Mouse (Mus musculus) fat pad, adult 2 months (tissue): ENCODE measurements at regions not wholly inside any gene's neighbourhood (a gene's known extent, or its start where the extent isn't known, plus 50 kb on each side); places are given as distances from the start of the nearest gene placed in this dataset.

Source experiments
- DNase-seq: peaks from one replicate; pipeline ENCODE4 v3.0.0-alpha.2; 2011; ENCODE audit warnings: low read depth, low spot score; ENCODE audit errors: extremely low read depth

GRCm38 (mm10) chr3:115599281-115599680 is 115.6 kb downstream of the S1pr1 start:
- no peak for DNase-seq

GRCm38 (mm10) chr3:115596523-115596922 is 118.3 kb downstream of the S1pr1 start:
- DNase-seq, result no peak

- DNase-seq, result no peak
Observed at GRCm38 (mm10) chr3:115590716-115591115, 124.2 kb downstream of the S1pr1 start.

- DNase-seq, result no peak
Observed at GRCm38 (mm10) chr3:115588585-115588984, 126.3 kb downstream of the S1pr1 start.

GRCm38 (mm10) chr3:115580131-115580932 is 134.5 kb downstream of the S1pr1 start:
- DNase-seq, result no peak

DNA sequence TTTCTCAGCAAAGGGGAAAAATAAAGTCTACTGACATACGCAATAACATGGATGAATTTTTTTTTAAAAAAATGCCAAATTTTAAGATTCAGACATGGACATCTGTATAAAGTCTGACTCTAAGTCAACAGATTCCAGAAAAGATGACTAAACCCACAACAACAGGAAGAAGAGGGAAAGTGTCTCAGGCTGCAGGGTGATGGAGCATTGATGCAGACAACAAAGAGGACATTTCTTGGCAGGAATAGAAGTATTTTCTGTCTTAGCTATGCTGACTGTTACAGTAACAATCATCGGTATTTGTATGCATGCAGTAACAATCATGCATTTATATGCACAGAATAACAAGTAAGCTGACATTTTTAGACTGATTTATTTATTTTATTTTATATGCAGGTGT is 139.5 kb downstream of the S1pr1 start:
- no peak for DNase-seq

DNA sequence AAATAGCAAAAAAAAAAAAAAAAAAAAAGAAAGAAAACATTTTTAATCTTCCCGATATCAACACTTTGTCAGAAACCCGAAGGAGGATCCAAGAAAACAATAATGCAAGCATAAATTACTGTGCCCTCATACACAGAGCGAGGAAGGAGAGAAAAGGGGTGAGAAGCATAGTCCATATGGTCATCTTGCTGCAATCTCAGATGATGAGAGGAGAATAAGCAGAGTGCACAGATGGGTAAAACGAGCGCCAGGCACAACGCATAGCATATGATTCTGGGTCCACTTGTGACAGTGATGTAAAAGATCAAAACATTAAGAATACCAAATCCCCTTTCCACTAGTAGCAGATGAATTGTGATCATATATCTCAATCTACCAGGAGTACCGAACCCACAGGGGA is 152.1 kb downstream of the S1pr1 start:
- no peak for DNase-seq

DNA sequence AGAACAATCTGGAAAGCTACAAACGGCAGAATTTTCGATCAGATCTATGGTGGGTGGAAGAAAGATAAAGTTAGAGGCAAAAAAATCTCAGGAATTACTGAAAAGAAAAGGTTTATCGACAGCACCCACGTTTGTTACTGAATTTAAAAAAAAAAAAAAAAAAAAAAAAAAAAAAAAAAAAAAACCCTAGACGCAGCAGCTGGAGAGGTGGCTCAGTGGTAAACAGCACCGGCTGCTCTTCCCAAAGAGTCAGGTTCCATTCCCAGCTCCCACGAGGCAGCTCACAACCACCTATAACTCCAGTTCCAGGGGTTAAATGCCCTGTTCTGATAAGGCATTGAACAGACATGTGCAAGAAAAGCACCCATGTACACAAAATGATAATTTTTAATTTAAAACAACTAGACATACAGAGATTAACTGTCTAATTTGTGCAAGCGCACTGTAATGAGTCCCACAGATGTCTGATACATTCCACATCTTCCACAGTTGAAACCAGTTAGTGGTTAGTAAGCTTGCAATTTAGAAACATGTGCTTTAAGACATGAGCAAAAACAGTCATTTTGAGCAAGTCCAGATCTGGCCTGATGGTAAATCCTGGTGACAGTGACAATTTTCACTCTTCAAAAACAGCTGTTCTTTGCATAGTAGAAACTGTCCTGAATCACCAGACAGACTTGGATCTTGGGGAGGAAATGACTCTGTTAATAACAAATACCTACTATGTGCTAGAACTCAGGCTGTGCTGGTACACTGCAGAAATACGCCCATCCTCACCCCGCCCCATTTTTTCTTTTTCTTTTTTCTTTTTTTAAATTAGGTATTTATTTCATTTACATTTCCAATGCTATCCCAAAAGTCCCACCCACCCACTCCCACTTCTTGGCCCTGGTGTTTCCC is 159.8 kb downstream of the S1pr1 start:
- no peak for DNase-seq

- no peak for DNase-seq
Observed at GRCm38 (mm10) chr3:115553848-115554515, 160.9 kb downstream of the S1pr1 start.

DNA sequence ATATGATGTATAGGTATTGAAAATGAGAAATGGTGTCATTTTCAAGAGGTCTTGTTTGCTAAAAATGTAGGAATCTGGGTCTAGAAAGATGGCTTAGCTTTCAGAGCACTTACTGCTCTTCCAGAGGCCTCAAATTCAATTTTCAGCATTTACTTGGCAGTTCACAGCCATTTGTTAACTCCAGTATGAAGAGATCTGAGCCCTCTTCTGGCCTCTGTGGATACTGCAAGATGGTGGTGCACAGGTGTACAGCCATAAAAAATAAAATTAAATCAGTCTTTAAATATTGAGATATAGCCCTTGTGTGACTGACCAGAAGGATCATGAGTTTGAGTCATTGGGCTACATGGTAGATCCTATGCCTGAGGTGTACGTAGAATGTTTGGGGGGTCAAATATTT is 173.1 kb downstream of the S1pr1 start:
- no peak for DNase-seq

DNA sequence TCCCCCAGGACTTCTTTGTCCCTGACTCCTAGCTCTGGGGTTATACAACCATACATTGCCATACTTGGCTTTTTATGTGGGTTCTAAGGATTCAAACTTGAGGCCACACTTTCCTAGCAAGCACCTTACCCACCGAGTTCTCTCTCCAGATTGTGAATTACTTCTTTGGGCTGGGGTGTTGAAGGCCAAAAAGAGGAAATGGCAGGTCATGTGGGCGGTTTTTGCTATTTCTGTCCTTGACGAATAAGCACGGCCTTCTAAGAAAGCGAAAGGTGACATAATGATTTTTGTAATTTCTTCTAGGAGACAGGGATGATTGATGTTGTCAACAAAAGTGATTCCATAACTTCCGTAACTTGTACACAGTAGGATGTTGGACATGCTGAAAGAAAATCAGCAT is 176.5 kb downstream of the S1pr1 start:
- DNase-seq, result no peak

DNA sequence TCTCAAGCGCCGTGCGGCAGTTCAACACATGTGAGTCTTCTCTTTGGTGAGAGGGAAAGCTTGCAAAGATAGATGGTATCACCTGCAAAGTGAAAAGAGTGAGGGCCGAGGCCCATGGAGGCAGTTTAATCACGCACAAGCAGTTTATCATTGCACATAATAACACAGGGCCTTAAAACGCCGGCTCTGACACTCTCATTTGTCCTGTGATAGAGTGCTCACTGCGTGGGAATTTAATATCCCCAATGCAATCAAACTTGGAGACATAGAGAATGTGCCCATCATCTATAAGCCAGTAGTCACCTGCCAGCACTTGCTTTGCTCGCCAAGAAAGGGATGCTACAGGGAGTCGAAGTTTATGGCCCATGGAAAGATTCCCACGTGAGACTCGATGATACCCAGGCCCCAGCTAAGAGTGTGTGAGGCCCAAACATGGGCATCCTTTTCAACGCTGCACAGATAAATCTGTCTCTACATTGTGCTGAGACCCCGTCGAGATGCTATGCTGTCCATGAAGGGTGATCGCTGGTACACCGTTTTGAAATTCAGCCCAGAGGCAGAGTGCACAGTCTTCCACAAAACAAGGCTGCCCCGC is 182.6 kb downstream of the S1pr1 start:
- DNase-seq, result no peak

GRCm38 (mm10) chr3:115530441-115530840 is 184.4 kb downstream of the S1pr1 start:
- DNase-seq, result no peak

- no peak for DNase-seq
Observed at GRCm38 (mm10) chr3:115529918-115530317, 185.0 kb downstream of the S1pr1 start.

- no peak for DNase-seq
Observed at GRCm38 (mm10) chr3:115523515-115523914, 191.4 kb downstream of the S1pr1 start.

GRCm38 (mm10) chr3:115515645-115516044 is 199.2 kb downstream of the S1pr1 start:
- no peak for DNase-seq

- no peak for DNase-seq
Observed at GRCm38 (mm10) chr3:115509658-115510057, 205.2 kb downstream of the S1pr1 start.

DNA sequence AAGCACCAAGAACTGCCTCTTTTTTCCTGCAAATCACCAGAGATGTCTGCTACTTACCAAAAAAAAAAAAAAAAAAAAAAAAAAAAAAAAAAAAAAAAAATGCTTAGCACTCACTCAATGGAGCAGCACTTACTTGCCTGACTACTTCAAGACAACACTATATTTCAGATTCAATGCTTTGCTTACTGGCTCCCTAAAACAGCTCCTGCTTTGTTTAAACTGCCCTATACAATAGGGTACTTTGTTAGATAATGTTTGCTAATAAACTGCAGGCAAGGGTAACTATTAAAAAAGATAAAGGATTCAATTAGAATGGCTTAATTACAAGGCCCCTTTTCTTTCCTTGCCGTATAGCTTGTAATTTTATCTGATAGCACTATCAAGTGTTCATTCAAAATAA is 217.5 kb downstream of the S1pr1 start:
- no peak for DNase-seq

DNA sequence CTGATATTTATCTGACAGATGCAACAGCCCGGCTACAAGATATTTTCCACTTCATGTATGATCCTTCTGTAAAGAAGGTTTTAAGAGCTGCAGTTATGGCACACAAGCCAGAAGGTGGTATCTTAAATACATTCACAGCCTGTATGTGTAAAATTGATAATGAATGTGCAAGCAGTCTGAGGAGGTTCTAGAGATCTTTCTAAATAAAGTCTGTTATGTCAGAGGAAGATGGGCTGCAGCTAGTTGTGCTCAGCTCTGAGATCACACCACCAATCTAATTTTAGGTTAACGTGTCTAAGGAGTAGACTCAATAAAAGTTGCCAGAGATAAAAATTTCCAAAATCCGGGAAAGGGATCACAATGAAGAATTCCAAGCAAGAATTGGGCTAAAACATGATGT is 218.8 kb downstream of the S1pr1 start:
- DNase-seq, result no peak

- no peak for DNase-seq
Observed at GRCm38 (mm10) chr3:115495692-115496091, 219.2 kb downstream of the S1pr1 start.

DNA sequence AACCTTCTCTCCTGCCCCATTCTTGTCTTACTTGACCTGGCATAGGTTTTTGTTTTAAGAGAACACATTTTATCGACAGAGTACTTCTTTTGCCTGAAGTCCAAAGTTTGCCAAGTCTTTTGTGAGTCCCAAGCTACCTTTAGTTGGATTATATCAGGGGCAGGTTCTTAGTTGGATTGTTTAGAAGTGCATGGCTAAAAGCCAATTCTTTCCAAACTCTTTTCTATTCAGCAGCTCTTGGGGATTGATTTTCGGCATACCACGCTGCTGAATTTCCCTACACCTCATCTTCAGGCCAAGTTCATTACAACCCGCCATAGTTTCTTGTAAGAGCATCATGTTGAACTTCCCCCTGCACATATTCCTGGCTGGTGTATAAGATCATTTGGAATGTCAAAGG is 245.9 kb downstream of the S1pr1 start:
- no peak for DNase-seq
